Mouse (Mus musculus) heart, adult 2 months (tissue): ENCODE measurements at regions not wholly inside any gene's neighbourhood (a gene's known extent, or its start where the extent isn't known, plus 50 kb on each side); places are given as distances from the start of the nearest gene placed in this dataset.
A peak's percentile ranks its signal among the peaks of the same experiment; 100 is the strongest.

ENCODE experiments used
- CTCF ChIP-seq: fragments of 200-600 bp; IDR thresholded peaks from 2 replicates; pipeline ENCODE4 v1.8.1; 2022; ENCODE audit warnings: antibody characterized with exemption, mild to moderate bottlenecking, moderate library complexity
- EP300 ChIP-seq: fragments of 200-500 bp; IDR thresholded peaks from 2 replicates; pipeline ENCODE4 v1.6.1; 2011; ENCODE audit warnings: low read depth, low read length, control low read depth; ENCODE audit not compliant: insufficient read depth
- POLR2A ChIP-seq: fragments of 200-500 bp; IDR thresholded peaks from 2 replicates; pipeline ENCODE4 v1.6.1; 2011; ENCODE audit warnings: mild to moderate bottlenecking, low read depth, low read length, control low read depth; ENCODE audit not compliant: insufficient read depth

- 0 out of 2 replicates have a peak, but pooled peaks have one; percentile 25 for TF ChIP-seq EP300
- no peak for TF ChIP-seq CTCF
- TF ChIP-seq POLR2A, result no peak
These were observed 71.4 kb upstream of the 1700024P04Rik start for GRCm38 (mm10) chr13:99055609-99056321.
